Mouse (Mus musculus) MEL (cell line): ENCODE data around the gene Krt5.
"Not testable (repeated sequence)": the region's sequence is repeated elsewhere in the genome, so short reads cannot be mapped to it uniquely, and the experiment has no call there.

Source experiments
- MAX ChIP-seq: IDR thresholded peaks from 2 replicates; pipeline ENCODE4 v1.6.1; 2011; ENCODE audit warnings: low read length, improper control_type of control experiment
- POLR2A ChIP-seq, 2 experiments: IDR thresholded peaks; 2 replicates each; pipeline ENCODE4 v1.6.1; 2011 to 2012; ENCODE audit warnings: low read length in 2 of 2, mild to moderate bottlenecking in 2 of 2, control low read depth in 1 of 2, improper control_type of control experiment in 1 of 2, low read depth in 1 of 2, moderate library complexity in 1 of 2; ENCODE audit not compliant: control insufficient read depth in 1 of 2, insufficient read depth in 1 of 2, poor library complexity in 1 of 2
- POLR2AphosphoS2 ChIP-seq: IDR thresholded peaks from 2 replicates; pipeline ENCODE4 v1.6.1; 2011; ENCODE audit warnings: low read length, improper control_type of control experiment
- TBP ChIP-seq: IDR thresholded peaks from 2 replicates; pipeline ENCODE4 v1.8.0; 2011; ENCODE audit warnings: low read depth, low read length, improper control_type of control experiment

DNA sequence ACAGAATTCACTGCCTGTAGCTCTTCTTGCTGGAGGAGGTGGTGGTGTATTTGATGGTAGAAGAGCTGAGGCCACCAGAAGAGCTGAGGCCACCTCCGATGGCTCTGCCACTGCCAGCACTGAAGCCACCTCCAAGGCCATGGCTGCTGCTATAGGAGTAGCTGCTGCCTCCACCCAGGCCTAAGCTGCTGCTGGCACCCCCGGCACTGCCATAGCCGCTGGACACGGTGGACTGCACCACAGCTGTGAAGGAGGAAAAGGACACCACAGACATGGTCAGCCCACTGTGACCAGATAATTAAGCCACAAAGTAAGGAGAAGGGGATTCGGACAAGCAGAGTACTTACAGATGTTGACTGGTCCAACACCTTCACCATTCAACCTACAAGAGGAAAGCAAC is 22.2 kb downstream of the Krt5 start:
- TF ChIP-seq MAX; POLR2A (IDR thresholded peaks at IDR 0.05; ENCODE audit: control insufficient read depth in 1 of 2, insufficient read depth in 1 of 2, low read depth in 1 of 2, low read length in 2 of 2, poor library complexity in 1 of 2); TBP; POLR2AphosphoS2: not testable (repeated sequence)
